In genomic region chr9:85636131-85636447, GRCm38 (mm10) we compare ENCODE assay signal across 28 mouse cellular contexts.
DNase-seq lines count a peak whose midpoint lies in the region; ATAC-seq and TF ChIP-seq lines count a peak whose summit lies in the region.
"Had no signal": no experiment of that assay in that cellular context is flagged by ENCODE, and none has a peak within 500 bp of the region (broad histone marks: within the 10 kb centered on the region; RNA-seq: fewer than 3 reads in every experiment).

No protein-coding gene starts in this region.

- H3K4me3 ChIP-seq in hindbrain, embryonic 16.5 days (ENCODE audit: low read length), result no peak overlapping the region
- no peak overlapping the region for H3K4me3 ChIP-seq in hindbrain, embryonic 13.5 days
- H3K4me3 ChIP-seq in midbrain, embryonic 13.5 days (replicated peaks), result no peak overlapping the region
- H3K4me3 ChIP-seq in midbrain, embryonic 16.5 days (ENCODE audit: low read depth, low read length), result no peak overlapping the region
- no peak overlapping the region for H3K4me3 ChIP-seq in layer of hippocampus, adult 2 months
- H3K4me3 ChIP-seq: embryonic facial prominence, embryonic 12.5 days; embryonic facial prominence, embryonic 15.5 days; gastrocnemius, adult 2 months; heart, embryonic 12.5 days; heart, embryonic 15.5 days; hindbrain, embryonic 10.5 days; hindbrain, embryonic 15.5 days had no signal

- no peak overlapping the region for H3K4me2 ChIP-seq in hindbrain, embryonic 16.5 days (ENCODE audit: low read length)
- no peak overlapping the region for H3K4me2 ChIP-seq in hindbrain, embryonic 13.5 days
- 0 out of 2 replicates have a peak overlapping the region, but pooled peaks have one; percentile 13 for H3K4me2 ChIP-seq in midbrain, embryonic 13.5 days (replicated peaks)
- peak overlapping the region; percentile 43 for H3K4me2 ChIP-seq in midbrain, embryonic 16.5 days (ENCODE audit: low read length)
- H3K4me2 ChIP-seq: embryonic facial prominence, embryonic 12.5 days; embryonic facial prominence, embryonic 15.5 days; heart, embryonic 12.5 days; heart, embryonic 15.5 days; hindbrain, embryonic 15.5 days had no signal

- peak; percentile 8 for DNase-seq in adipocyte (ENCODE audit: low spot score)
- DNase-seq in layer of hippocampus, adult 2 months (ENCODE audit: low spot score in 2 of 2), result no peak
- DNase-seq in gastrocnemius, postnatal 4 days (ENCODE audit: low spot score in 2 of 2), result no peak
- no peak for DNase-seq in layer of hippocampus, adult 18-20 months (ENCODE audit: low spot score in 2 of 2)
- DNase-seq: adrenal gland, postnatal 10 days; adrenal gland, postnatal 36 days; cerebellum, adult 18-20 months; cerebellum, adult 9-10 months; cerebellum, postnatal 14 days; forebrain, postnatal 0 days; gastrocnemius, adult 2 months; gastrocnemius, postnatal 14 days; heart, postnatal 10 days; heart, postnatal 36 days had no signal

- 67% methylated on average over 3 of the region's 3 CpGs for WGBS in hindbrain, embryonic 16.5 days
- 78% methylated on average over 3 of the region's 3 CpGs for WGBS in hindbrain, embryonic 13.5 days
- whole genome bisulfite sequencing in midbrain, embryonic 13.5 days, result 60% methylated on average over 3 of the region's 3 CpGs
- WGBS in midbrain, embryonic 16.5 days, result 62% methylated on average over 3 of the region's 3 CpGs

- H3K4me1 ChIP-seq in hindbrain, embryonic 16.5 days (ENCODE audit: control insufficient read depth, insufficient read depth, low read depth, low read length), result no peaks in the 10 kb centered on the region
- H3K4me1 ChIP-seq in hindbrain, embryonic 13.5 days (replicated peaks), result no peaks in the 10 kb centered on the region
- H3K4me1 ChIP-seq in midbrain, embryonic 13.5 days (replicated peaks), result no peaks in the 10 kb centered on the region
- H3K4me1 ChIP-seq in midbrain, embryonic 16.5 days (ENCODE audit: control insufficient read depth, insufficient read depth, low read length), result no peaks in the 10 kb centered on the region
- H3K4me1 ChIP-seq: embryonic facial prominence, embryonic 12.5 days; embryonic facial prominence, embryonic 15.5 days; heart, embryonic 15.5 days; hindbrain, embryonic 10.5 days; hindbrain, embryonic 15.5 days had no signal

- TF ChIP-seq CTCF in layer of hippocampus, adult 2 months (conservative IDR thresholded peaks at IDR 0.05), result no peak

- H3K27me3 ChIP-seq in hindbrain, embryonic 16.5 days (replicated peaks; ENCODE audit: control insufficient read depth, insufficient read depth, low read length), result no peaks in the 10 kb centered on the region
- no peaks in the 10 kb centered on the region for H3K27me3 ChIP-seq in hindbrain, embryonic 13.5 days
- H3K27me3 ChIP-seq in midbrain, embryonic 13.5 days, result no peaks in the 10 kb centered on the region
- H3K27me3 ChIP-seq in midbrain, embryonic 16.5 days (ENCODE audit: control insufficient read depth, insufficient read depth, low read depth, low read length), result no peaks in the 10 kb centered on the region
- H3K27me3 ChIP-seq: embryonic facial prominence, embryonic 12.5 days; embryonic facial prominence, embryonic 15.5 days; heart, embryonic 12.5 days; heart, embryonic 15.5 days; hindbrain, embryonic 15.5 days had no signal

- no peak overlapping the region for H3K27ac ChIP-seq in hindbrain, embryonic 16.5 days (ENCODE audit: low read depth, low read length)
- H3K27ac ChIP-seq in hindbrain, embryonic 13.5 days, result no peak overlapping the region
- no peak overlapping the region for H3K27ac ChIP-seq in midbrain, embryonic 13.5 days
- H3K27ac ChIP-seq in midbrain, embryonic 16.5 days (ENCODE audit: low read length), result no peak overlapping the region
- no peak overlapping the region for H3K27ac ChIP-seq in layer of hippocampus, adult 2 months
- H3K27ac ChIP-seq: embryonic facial prominence, embryonic 12.5 days; embryonic facial prominence, embryonic 15.5 days; gastrocnemius, adult 2 months; heart, embryonic 15.5 days; hindbrain, embryonic 10.5 days; hindbrain, embryonic 15.5 days had no signal

- H3K9ac ChIP-seq in hindbrain, embryonic 16.5 days (ENCODE audit: low read depth, low read length), result no peak overlapping the region
- H3K9ac ChIP-seq in hindbrain, embryonic 13.5 days, result no peak overlapping the region
- H3K9ac ChIP-seq in midbrain, embryonic 13.5 days (replicated peaks), result no peak overlapping the region
- H3K9ac ChIP-seq in midbrain, embryonic 16.5 days (ENCODE audit: low read depth, low read length), result no peak overlapping the region
- H3K9ac ChIP-seq: embryonic facial prominence, embryonic 12.5 days; embryonic facial prominence, embryonic 15.5 days; forebrain, postnatal 0 days; heart, embryonic 12.5 days; heart, embryonic 15.5 days; hindbrain, embryonic 15.5 days had no signal

- H3K36me3 ChIP-seq in hindbrain, embryonic 16.5 days (ENCODE audit: control insufficient read depth, insufficient read depth, low read length), result no peaks in the 10 kb centered on the region
- H3K36me3 ChIP-seq in hindbrain, embryonic 13.5 days, result no peaks in the 10 kb centered on the region
- H3K36me3 ChIP-seq in midbrain, embryonic 13.5 days, result no peaks in the 10 kb centered on the region
- no peaks in the 10 kb centered on the region for H3K36me3 ChIP-seq in midbrain, embryonic 16.5 days (ENCODE audit: control insufficient read depth, insufficient read depth, low read length)
- H3K36me3 ChIP-seq: embryonic facial prominence, embryonic 12.5 days; embryonic facial prominence, embryonic 15.5 days; heart, embryonic 12.5 days; heart, embryonic 15.5 days; hindbrain, embryonic 10.5 days; hindbrain, embryonic 15.5 days had no signal

- ATAC-seq in hindbrain, embryonic 16.5 days, result 0 out of 2 replicates have a peak, but pooled peaks have one; percentile 17
- no peak for ATAC-seq in hindbrain, embryonic 13.5 days (ENCODE audit: low FRiP score)
- ATAC-seq in midbrain, embryonic 13.5 days, result no peak; the same call in 1 of the 2 replicates
- ATAC-seq in midbrain, embryonic 16.5 days, result peak; percentile 66
- ATAC-seq: activated CD4-positive, CD25-positive, alpha-beta regulatory T cell, adult 4 months; CD4-positive, CD25-positive, alpha-beta regulatory T cell, adult 4 months; forebrain, embryonic 14.5 days; inflammation-experienced regulatory T-cells, adult 6 months had no signal

- H3K9me3 ChIP-seq in hindbrain, embryonic 16.5 days (ENCODE audit: control insufficient read depth, low read length), result no peaks in the 10 kb centered on the region
- H3K9me3 ChIP-seq in hindbrain, embryonic 13.5 days, result 0 out of 2 replicates have a peak, but pooled peaks cover 4% of the 10 kb centered on the region
- no peaks in the 10 kb centered on the region for H3K9me3 ChIP-seq in midbrain, embryonic 13.5 days
- H3K9me3 ChIP-seq in midbrain, embryonic 16.5 days (replicated peaks; ENCODE audit: control insufficient read depth, low read length, poor library complexity, severe bottlenecking), result no peaks in the 10 kb centered on the region
- H3K9me3 ChIP-seq: embryonic facial prominence, embryonic 15.5 days; heart, embryonic 15.5 days; hindbrain, embryonic 15.5 days had no signal

Comparison
In these comparisons a context has a peak if more than half of its experiments do, and no peak if none do; other contexts are left out.
1. ATAC-seq: peak in hindbrain, embryonic 16.5 days (single experiment) and midbrain, embryonic 16.5 days (single experiment); none in hindbrain, embryonic 13.5 days (single experiment) and midbrain, embryonic 13.5 days (single experiment).
2. H3K4me2 ChIP-seq: peak in midbrain, embryonic 13.5 days (single experiment) and midbrain, embryonic 16.5 days (single experiment); none in hindbrain, embryonic 16.5 days (single experiment) and hindbrain, embryonic 13.5 days (single experiment).